Mouse (Mus musculus): Measurements from ENCODE around the gene Prr3. TPM values are rescaled to one million over a fixed set of nuclear protein-coding genes. Genes with fewer than 3 reads are reported as not detected.
"Not testable (repeated sequence)": the region's sequence is repeated elsewhere in the genome, so short reads cannot be mapped to it uniquely, and the experiment has no call there.

Prr3 gene
- total RNA-seq, 4 experiments from 2014 or later = 40.5 to 52.4 (median 45.4) TPM

GRCm38 (mm10) chr17:35939108-35939507 lies 40.9 kb downstream of the Prr3 start:
- DNase-seq (ENCODE audit: low spot score in 2 of 2) = no peak

- DNase-seq (ENCODE audit: low spot score in 2 of 2) = no peak
Measured at GRCm38 (mm10) chr17:35937700-35938348, 42.2 kb downstream of the Prr3 start.

GRCm38 (mm10) chr17:35935763-35936162 lies 44.3 kb downstream of the Prr3 start:
- DNase-seq (ENCODE audit: low spot score in 2 of 2) = not testable (repeated sequence)

DNA sequence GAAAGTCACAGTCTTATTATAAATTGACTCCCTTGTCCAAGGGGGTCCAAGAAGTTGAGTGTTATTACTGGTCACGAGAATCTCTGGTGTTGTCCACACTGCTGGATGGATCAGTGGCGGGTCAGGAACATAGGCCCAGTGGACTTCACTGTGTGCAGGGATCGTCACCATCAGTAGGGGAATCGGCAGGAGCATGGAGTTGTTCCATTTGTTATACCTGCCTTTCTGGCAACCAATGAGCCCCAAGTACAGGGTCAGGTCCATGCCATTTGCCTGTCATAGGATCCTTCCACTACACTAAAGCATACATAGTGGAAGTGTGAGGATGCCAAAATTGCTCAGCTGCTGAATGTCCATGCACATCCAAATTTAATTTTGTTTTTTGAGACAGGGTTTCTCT lies 47.4 kb downstream of the Prr3 start:
- DNase-seq (ENCODE audit: low spot score in 2 of 2) = no peak

DNA sequence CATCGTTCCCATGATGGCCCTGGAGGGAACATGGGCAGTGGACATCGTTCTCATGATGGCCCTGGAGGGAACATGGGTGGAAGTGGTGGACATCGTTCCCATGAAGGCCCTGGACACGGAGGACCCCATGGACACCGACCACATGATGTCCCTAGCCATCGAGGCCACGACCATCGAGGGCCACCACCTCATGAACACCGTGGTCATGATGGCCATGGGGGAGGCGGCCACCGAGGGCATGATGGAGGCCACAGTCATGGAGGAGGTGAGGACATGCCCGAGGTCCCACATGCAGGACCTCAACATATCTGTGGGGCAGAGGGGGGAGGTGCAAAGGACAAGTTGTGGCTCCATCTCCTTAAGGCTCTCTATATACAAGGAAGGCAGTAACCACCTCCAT lies 49.4 kb downstream of the Prr3 start:
- DNase-seq (ENCODE audit: low spot score in 2 of 2) = no peak

DNA sequence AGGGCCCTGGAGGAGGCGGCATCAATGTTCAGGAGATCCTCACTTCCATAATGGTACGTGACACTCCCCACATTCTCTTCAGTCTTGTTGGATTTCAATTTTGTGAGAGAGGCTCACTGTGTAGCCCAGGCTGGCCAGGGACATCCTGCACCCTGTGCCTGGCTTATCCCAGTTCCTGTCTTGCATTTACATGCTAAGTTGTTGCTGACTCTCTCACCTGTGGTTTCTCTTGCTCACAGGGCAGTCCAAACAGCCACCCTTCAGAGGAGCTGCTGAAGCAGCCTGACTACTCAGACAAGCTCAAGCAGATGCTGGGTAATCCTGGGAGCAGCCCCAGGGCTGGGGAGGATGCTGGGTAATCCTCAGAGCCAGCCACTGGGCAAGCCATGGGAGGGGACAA lies 50.5 kb downstream of the Prr3 start:
- DNase-seq (ENCODE audit: low spot score in 2 of 2) = no peak

- no peak for DNase-seq (ENCODE audit: low spot score in 2 of 2)
Measured at GRCm38 (mm10) chr17:35927471-35927870, 52.6 kb downstream of the Prr3 start.

DNA sequence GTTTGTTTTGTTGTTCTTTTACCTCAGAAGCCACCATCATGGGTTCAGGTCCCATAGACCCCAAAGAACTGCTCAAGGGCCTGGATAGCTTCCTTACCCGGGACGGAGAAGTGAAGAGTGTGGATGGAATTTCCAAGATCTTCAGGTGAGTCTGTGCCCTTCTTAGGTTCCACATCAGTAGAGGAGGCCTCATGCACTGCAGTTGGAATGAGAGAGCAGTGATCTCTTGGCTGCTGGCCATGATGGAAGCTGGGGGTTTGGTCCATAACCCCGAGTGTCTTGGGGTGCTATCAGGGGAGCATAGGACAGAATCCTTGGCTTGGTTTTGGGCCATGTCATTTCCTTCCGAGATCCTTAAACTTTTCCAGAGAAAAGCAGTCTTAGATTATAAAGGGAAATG lies 56.8 kb downstream of the Prr3 start:
- no peak for DNase-seq (ENCODE audit: low spot score in 2 of 2)

- no peak for DNase-seq (ENCODE audit: low spot score in 2 of 2)
Measured at GRCm38 (mm10) chr17:35922566-35922965, 57.5 kb downstream of the Prr3 start.

Small RNA genes within 50 kb of the gene (microRNA-seq; reads per million reads assigned to microRNA genes)
- 267 to 440 reads per million in 2 experiments for gene Mir877

Other genes with a start within 250 kb of the Prr3 start
- 10 to 100 TPM in 1 of 4 experiments, 1 to 10 TPM in 3; 4.9 to 11.0 (median 7.3) TPM for gene Ier3, start 158.6 kb downstream of the Prr3 start, total RNA-seq (2022)
- 100 to 1,000 TPM; 124 to 142 (median 137) TPM for gene Flot1, start 157.0 kb downstream of the Prr3 start, total RNA-seq (2022)
- 100 to 1,000 TPM; 339 to 357 (median 343) TPM for gene Tubb5, start 141.9 kb downstream of the Prr3 start, total RNA-seq (2022)
- gene Mdc1, start 138.7 kb downstream of the Prr3 start, total RNA-seq (2022) = 10 to 100 TPM; 16.9 to 20.1 (median 18.3) TPM
- 1 to 10 TPM; 1.8 to 3.7 (median 1.9) TPM for gene Nrm, start 118.9 kb downstream of the Prr3 start, total RNA-seq (2022)
- gene Ppp1r18, start 114.6 kb downstream of the Prr3 start, total RNA-seq (2022) = 10 to 100 TPM in 2 of 4 experiments, 1 to 10 TPM in 2; 6.5 to 19.5 (median 12.8) TPM
- 10 to 100 TPM; 28.3 to 35.3 (median 31.4) TPM for gene Dhx16, start 100.4 kb downstream of the Prr3 start, total RNA-seq (2022)
- 10 to 100 TPM; 45.9 to 61.4 (median 50.0) TPM for gene 2310061I04Rik, start 82.8 kb downstream of the Prr3 start, total RNA-seq (2022)
- gene Atat1, start 70.2 kb downstream of the Prr3 start, total RNA-seq (2022) = 10 to 100 TPM; 53.2 to 64.1 (median 60.0) TPM
- gene Mrps18b, start 63.8 kb downstream of the Prr3 start, total RNA-seq (2022) = 10 to 100 TPM; 39.0 to 57.9 (median 42.8) TPM
- gene Ppp1r10, start 63.8 kb downstream of the Prr3 start, total RNA-seq (2022) = 10 to 100 TPM; 71.6 to 79.8 (median 74.6) TPM
- 10 to 100 TPM; 68.3 to 76.5 (median 72.7) TPM for gene Abcf1, start 10.5 kb downstream of the Prr3 start, total RNA-seq (2022)
- gene Gnl1, start 385 bp downstream of the Prr3 start, total RNA-seq (2022) = 100 to 1,000 TPM; 135 to 141 (median 138) TPM
- gene H2-T24, start 40.3 kb upstream of the Prr3 start, total RNA-seq (2022) = 1 to 10 TPM in 3 of 4 experiments, under 1 TPM in 1; 0.80 to 4.4 (median 2.6) TPM
- 10 to 100 TPM in 2 of 4 experiments, 1 to 10 TPM in 2; 6.6 to 30.9 (median 14.2) TPM for gene H2-T23, start 52.6 kb upstream of the Prr3 start, total RNA-seq (2022)
- 10 to 100 TPM; 15.7 to 18.4 (median 16.5) TPM for gene H2-T22, start 62.5 kb upstream of the Prr3 start, total RNA-seq (2022)
- not detected for gene Gm6034, start 62.7 kb upstream of the Prr3 start, total RNA-seq (2022)
- gene Gm11127, start 78.1 kb upstream of the Prr3 start, total RNA-seq (2022) = 1 to 10 TPM in 3 of 4 experiments, under 1 TPM in 1; 1.00 to 5.0 (median 2.2) TPM
- gene Gm19684, start 141.4 kb upstream of the Prr3 start, total RNA-seq (2022) = under 1 TPM in 3 of 4 experiments, not detected in 1; 0.22 to 0.61 (median 0.28) TPM
- gene Gm7030, start 149.2 kb upstream of the Prr3 start, total RNA-seq (2022) = under 1 TPM in 1 of 4 experiments, not detected in 3; 0.57 TPM
- not detected for gene Gm8909, start 188.3 kb upstream of the Prr3 start, total RNA-seq (2022)
- gene H2-T3, start 210.1 kb upstream of the Prr3 start, total RNA-seq (2022) = not detected